Mouse (Mus musculus): ENCODE measurements around the gene Rtl10.
"Not testable (repeated sequence)": the region's sequence is repeated elsewhere in the genome, so short reads cannot be mapped to it uniquely, and the experiment has no call there.

Gene Rtl10

GRCm38 (mm10) chr16:18484386-18484785 is 14.3 kb upstream of the Rtl10 start:
- DNase-seq, result no peak

GRCm38 (mm10) chr16:18484794-18485435 is 13.8 kb upstream of the Rtl10 start:
- no peak for DNase-seq

GRCm38 (mm10) chr16:18486126-18486525 is 12.6 kb upstream of the Rtl10 start:
- DNase-seq, result no peak

DNA sequence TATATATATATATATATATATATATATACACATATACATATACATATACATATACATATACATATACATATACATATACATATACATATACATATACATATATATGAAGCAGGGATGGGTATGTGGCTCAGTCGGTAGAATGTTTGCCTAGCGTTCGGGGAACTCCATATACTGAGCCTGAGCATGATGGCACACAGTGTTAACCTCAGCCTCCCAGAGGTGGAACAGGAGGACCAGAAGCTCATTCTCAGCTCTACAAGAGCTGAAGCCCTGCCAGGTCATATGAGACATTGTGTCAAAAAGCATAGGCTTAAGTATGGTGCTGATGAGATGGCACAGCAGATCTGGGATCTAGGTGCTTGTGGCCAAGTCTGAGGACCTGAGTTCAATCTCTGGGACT is 8.4 kb upstream of the Rtl10 start:
- no peak for DNase-seq

GRCm38 (mm10) chr16:18490894-18491293 is 7.8 kb upstream of the Rtl10 start:
- DNase-seq, result no peak

GRCm38 (mm10) chr16:18497865-18498515 is 711 bp upstream of the Rtl10 start:
- no peak for DNase-seq

GRCm38 (mm10) chr16:18498996-18499395 is 295 bp downstream of the Rtl10 start:
- peak; percentile 16 for DNase-seq

GRCm38 (mm10) chr16:18501531-18501930 is 2.8 kb downstream of the Rtl10 start:
- DNase-seq, result no peak

DNA sequence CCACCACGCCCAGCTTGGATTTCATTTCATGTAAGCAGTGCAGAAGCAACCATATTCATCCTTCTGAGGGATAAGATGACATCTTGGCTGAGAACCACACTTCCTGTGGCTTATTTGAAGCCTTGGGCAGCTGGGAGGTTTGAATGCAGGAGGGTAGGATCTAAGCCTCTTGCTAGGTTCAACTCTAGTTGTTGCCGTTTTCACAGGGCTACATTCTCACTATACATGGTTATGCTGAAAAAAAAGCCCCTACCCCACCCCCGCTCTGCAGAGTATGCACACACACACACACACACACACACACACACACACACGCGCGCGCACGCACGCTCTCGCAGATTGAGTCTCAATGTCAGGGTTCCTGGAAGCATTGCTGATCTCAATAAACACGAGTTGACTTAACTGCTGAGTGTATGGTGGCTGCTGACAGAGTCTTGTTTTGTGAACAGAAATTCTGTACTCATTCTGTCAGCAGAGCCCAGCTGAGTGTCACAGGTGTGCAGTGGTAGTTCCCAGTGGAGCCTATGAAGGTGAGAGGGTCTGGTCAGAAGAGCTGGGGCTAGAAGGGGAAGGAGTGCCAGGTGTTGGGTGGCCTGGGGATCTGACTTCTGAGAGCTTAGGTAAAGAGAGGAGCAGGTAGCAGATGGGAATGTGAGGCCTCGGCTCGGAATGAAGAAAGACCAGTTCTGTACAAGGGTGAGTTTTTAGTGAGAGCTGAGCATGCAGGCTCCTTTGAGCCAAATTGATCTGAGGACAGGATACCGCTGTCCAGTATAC is 5.1 kb downstream of the Rtl10 start:
- DNase-seq, result no peak

GRCm38 (mm10) chr16:18506524-18507199 is 8.0 kb downstream of the Rtl10 start:
- no peak for DNase-seq

DNA sequence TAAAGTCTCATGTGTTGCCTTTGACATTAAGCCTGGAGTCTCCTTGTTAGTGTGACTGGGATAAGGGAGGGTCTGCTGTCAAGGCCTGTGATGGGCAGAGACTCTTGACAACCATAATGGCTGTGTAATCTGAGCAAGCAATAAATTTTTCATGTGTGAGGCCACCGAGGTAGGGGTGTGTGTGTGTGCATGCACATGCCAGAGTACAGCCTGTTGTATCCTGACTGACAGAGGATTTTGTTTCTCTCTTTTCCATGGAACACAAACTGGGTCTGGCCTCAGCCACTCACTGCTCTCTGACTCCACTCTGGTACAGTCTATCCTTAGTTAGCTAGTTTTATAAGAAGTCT is 8.5 kb downstream of the Rtl10 start:
- DNase-seq, result no peak

- no peak for DNase-seq
These were observed 13.0 kb downstream of the Rtl10 start for GRCm38 (mm10) chr16:18511741-18512140.

DNA sequence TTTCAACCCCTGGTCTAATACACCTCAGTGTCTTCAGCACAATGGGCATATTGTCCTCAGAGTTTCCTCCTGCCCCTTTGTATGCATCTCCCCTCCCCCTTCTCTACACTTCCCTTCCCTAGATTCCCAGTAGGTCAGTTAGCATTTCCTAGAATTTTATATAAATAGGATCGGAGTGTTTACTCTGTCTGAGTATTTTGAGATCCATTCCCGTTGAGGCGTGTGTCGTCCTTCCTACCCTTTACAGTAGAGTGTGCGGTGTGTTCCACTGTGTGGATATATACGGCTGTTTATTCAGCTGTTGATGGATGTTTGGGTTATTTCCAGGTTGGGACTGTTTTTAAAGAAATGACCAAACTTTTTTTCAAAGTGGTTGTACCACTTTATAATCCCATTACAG is 14.8 kb downstream of the Rtl10 start:
- DNase-seq, result no peak

- DNase-seq, result peak; percentile 18
These were observed 19.4 kb downstream of the Rtl10 start for GRCm38 (mm10) chr16:18518091-18518490.

DNA sequence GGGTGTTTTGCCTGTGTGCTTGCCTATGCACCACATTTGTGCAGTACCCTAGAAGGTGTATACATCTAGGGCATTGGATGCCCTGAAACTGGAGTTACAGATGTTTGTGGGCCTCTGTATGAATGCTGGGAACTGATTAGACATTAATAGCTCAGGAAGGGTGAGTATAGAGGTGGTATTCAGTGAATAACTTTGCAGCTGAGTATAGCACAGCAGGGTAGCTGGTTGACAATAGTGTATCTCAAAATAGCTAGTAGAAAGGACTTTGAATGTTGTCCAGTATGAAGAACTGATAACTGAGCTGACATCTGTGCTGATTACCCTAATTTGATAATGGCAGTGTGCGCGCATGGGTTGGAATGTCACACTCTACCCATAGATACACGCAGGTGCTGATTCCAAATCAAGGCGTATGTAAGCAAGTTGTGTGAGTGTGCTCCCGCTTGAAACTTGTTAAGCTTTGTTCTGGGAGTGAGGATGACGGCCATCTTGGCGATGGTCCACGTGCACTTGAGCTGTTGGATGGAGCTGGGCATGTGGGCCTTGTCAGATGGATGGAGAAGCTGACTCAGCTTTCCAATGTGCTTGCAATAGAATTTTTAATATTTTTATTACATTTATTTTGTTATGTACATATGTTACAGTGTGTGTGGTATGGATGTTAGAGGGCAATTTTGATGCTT is 25.0 kb downstream of the Rtl10 start:
- DNase-seq, result no peak

DNA sequence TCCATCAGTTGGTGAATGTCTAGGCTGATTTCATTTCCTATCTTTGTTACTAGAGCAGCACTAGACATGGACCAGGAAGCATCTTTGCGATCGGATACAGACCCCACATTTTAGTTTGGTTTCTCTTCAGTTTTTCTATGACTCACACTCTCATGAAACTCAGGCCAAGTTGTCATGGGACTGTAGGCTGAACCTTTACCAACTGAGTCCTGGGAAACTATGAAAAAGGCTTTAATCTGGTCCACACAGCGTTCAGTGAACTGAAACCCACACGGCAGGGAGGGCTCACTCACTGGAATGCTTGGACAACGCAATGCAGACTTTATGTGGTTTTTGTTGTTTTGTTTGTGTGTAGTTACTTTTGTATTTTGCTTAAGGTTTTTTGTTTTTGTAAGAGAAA is 30.0 kb downstream of the Rtl10 start:
- no peak for DNase-seq

GRCm38 (mm10) chr16:18533061-18533460 is 34.4 kb downstream of the Rtl10 start:
- DNase-seq, result not testable (repeated sequence)

GRCm38 (mm10) chr16:18537407-18537990 is 38.8 kb downstream of the Rtl10 start:
- DNase-seq, result no peak

DNA sequence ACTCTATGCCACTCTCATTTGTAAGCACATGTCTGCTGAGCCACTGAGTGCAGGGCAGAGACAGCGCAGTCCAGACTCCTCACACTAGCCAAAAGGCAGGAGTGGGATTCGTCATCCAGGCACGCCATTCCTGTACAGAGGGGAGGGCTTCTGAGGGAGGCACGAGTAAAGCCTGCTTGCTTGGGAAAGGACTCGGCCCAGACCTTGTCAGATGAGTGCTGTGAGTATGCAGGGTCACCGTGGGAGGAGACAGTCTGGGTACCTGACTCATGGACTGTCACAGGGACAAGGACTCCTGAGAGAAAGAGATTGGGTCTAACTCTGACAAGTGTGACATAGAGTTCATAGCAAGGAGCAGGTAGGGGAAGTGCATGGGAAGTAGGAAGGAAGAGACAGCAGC is 40.6 kb downstream of the Rtl10 start:
- no peak for DNase-seq

GRCm38 (mm10) chr16:18543151-18543829 is 44.6 kb downstream of the Rtl10 start:
- DNase-seq, result peak; percentile 15

GRCm38 (mm10) chr16:18547891-18548290 is 49.2 kb downstream of the Rtl10 start:
- no peak for DNase-seq

Measured in lung, postnatal 14 days (tissue).